Mouse (Mus musculus) forebrain, embryonic 15.5 days (tissue): ENCODE data around the gene Bid. TPM values are rescaled to one million over a fixed set of nuclear protein-coding genes. Genes with fewer than 3 reads are reported as not detected.
"Not testable (repeated sequence)": the region's sequence is repeated elsewhere in the genome, so short reads cannot be mapped to it uniquely, and the experiment has no call there.

Experiments
- ATAC-seq: fragments of 200-750 bp; cut with Nextera tagmentation; replicated peaks from 2 replicates; pipeline ENCODE4 v1.8.0; 2017; ENCODE audit warnings: mild to moderate bottlenecking, moderate TSS enrichment, moderate library complexity
- H3K27ac ChIP-seq: fragments of 300-500 bp; sonication (generic); replicated peaks from 2 replicates; pipeline ENCODE4 v1.5.1; 2015; ENCODE audit warnings: mild to moderate bottlenecking, inconsistent platforms
- H3K27me3 ChIP-seq: fragments of 300-500 bp; sonication (generic); 2 replicates; pipeline ENCODE4 v1.6.1; 2015; ENCODE audit warnings: inconsistent platforms
- H3K36me3 ChIP-seq: fragments of 300-500 bp; sonication (generic); 2 replicates; pipeline ENCODE4 v1.6.1; 2015; ENCODE audit warnings: mild to moderate bottlenecking, inconsistent platforms
- H3K4me1 ChIP-seq: fragments of 300-500 bp; sonication (generic); 2 replicates; pipeline ENCODE4 v1.6.1; 2015; ENCODE audit warnings: inconsistent platforms
- H3K4me2 ChIP-seq: fragments of 300-500 bp; sonication (generic); replicated peaks from 2 replicates; pipeline ENCODE4 v1.6.1; 2015; ENCODE audit warnings: mild to moderate bottlenecking, inconsistent platforms
- H3K4me3 ChIP-seq: fragments of 300-500 bp; sonication (generic); 2 replicates; pipeline ENCODE4 v1.5.1; 2015; ENCODE audit warnings: mild to moderate bottlenecking, inconsistent platforms
- H3K9ac ChIP-seq: fragments of 300-500 bp; sonication (generic); replicated peaks from 2 replicates; pipeline ENCODE4 v1.6.1; 2015; ENCODE audit warnings: mild to moderate bottlenecking, inconsistent platforms
- H3K9me3 ChIP-seq: fragments of 300-500 bp; sonication (generic); 2 replicates; pipeline ENCODE4 v1.6.1; 2016; ENCODE audit warnings: inconsistent platforms
- WGBS: fragments of 180-500 bp; shearing (Covaris S2); methylation state at CpG from one replicate; pipeline ENCODE4 v1.1.7; 2015; ENCODE audit warnings: mixed read lengths; 5-methylcytosine and 5-hydroxymethylcytosine counted together
- polyA plus RNA-seq: library from polyadenylated mRNA; unstranded; fragments of >200 nt; fragmentation: Nextera tagmentation; extraction: Ambion mirVana; gene quantifications from 2 replicates; pipeline ENCODE4 v1.2.1, GENCODE M21; 2015

The Bid gene
- polyA plus RNA-seq, 1 experiment from 2014 or later = 24.3 TPM

DNA sequence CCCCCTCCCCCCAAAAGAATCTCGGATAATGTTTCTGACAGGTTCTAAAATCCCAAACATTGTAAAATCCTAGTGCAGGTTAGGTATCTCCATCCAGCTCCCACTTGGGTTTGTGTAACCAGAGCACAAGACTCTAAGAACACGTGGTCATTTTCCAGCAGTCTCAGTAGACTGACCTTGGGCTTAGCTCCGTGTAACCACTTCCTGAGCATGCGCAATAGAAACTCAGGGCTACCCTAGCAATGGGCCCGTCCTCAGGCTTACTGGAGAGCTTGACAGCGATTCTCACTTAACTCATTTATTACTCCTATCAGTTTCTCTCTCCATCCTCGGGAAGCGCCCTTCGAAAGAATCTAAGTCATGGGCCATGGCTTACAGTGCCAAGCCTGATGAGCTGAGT lies 22.1 kb downstream of the Bid start:
- H3K4me2 ChIP-seq = no peak overlapping the region
- no peaks in the 10 kb centered on the region for H3K4me1 ChIP-seq
- no peaks in the 10 kb centered on the region for H3K27me3 ChIP-seq
- H3K36me3 ChIP-seq = peaks cover 13% of the 10 kb centered on the region
- no peak overlapping the region for H3K27ac ChIP-seq
- no peak overlapping the region for H3K4me3 ChIP-seq
- ATAC-seq = no peak
- H3K9me3 ChIP-seq = no peaks in the 10 kb centered on the region
- no peak overlapping the region for H3K9ac ChIP-seq
- WGBS = 93% methylated on average over 9 of the region's 9 CpGs

DNA sequence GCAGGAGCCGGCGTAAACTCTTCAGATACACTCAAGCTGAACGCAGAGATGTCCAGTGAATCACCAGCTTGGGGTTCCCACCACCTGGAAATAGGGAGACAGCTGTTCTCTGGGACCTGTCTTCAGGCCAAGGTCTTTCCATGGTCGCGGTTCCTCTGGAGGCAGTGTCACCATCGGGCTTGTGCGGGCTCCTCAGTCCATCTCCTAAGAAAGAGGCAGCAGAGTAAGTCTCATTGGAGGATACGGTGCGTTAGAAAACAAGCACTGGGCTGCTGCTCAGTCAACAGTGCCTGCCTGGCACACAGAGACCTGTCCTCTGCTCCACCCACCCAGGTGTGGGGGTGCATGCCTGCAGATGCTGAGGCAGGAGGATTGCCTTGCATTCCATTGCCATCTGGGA lies 22.6 kb downstream of the Bid start:
- no peaks in the 10 kb centered on the region for H3K27me3 ChIP-seq

DNA sequence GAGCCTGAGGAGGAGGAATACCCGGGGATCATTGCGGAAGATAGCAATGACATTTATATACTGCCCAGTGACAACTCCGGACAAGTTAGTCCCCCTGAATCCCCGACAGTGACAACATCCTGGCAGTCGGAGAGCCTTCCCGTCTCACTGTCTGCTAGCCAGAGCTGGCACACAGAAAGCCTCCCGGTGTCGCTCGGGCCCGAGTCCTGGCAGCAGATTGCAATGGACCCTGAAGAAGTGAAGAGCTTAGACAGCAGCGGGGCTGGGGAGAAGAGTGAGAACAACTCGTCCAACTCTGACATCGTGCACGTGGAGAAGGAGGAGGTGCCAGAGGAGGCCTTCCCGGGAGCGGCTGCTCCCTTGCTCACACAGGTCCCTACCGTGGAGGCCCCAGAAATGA lies 30.0 kb downstream of the Bid start:
- H3K9ac ChIP-seq = no peak overlapping the region
- no peak overlapping the region for H3K4me2 ChIP-seq
- H3K4me3 ChIP-seq = no peak overlapping the region
- 92% methylated on average over 17 of the region's 17 CpGs for WGBS
- no peak overlapping the region for H3K27ac ChIP-seq
- no peak for ATAC-seq
- no peaks in the 10 kb centered on the region for H3K27me3 ChIP-seq
- peaks cover 25% of the 10 kb centered on the region for H3K36me3 ChIP-seq
- H3K9me3 ChIP-seq = no peaks in the 10 kb centered on the region
- no peaks in the 10 kb centered on the region for H3K4me1 ChIP-seq

More for the DNA sequence above, 22.6 kb downstream of the Bid start:
- no peak for ATAC-seq
- Histone ChIP-seq H3K4me3 (no peak overlapping the region), H3K9ac (no peak overlapping the region), H3K4me2 (no peak overlapping the region), H3K4me1 (no peaks in the 10 kb centered on the region), H3K9me3 (no peaks in the 10 kb centered on the region), H3K36me3 (peaks cover 13% of the 10 kb centered on the region), H3K27ac (no peak overlapping the region)
- WGBS = 95% methylated on average over 9 of the region's 9 CpGs

DNA sequence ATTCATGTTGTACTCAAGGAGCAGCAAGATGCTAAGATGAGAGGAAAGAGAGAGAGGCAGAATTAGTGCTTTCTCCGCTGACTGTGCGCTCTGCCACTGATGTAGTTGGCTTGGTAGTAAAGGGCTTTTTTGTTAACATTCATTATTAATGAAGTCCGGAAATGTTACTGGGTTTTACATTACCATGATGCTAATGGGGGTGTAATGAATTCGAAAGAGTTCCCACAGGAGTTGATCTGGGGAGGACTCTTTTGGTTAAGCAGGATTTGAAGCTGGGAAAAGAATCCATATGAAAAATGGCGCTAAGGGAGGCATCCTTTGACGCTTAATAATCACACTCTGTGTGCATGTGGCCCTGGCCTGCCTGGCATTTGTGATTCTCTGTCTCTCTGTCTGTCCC lies 32.2 kb downstream of the Bid start:
- no peak for ATAC-seq
- H3K4me2 ChIP-seq = no peak overlapping the region
- H3K4me3 ChIP-seq = no peak overlapping the region
- H3K9me3 ChIP-seq = no peaks in the 10 kb centered on the region
- no peak overlapping the region for H3K9ac ChIP-seq
- WGBS = 72% methylated on average over 6 of the region's 6 CpGs
- peaks cover 29% of the 10 kb centered on the region for H3K36me3 ChIP-seq
- no peak overlapping the region for H3K27ac ChIP-seq
- H3K4me1 ChIP-seq = no peaks in the 10 kb centered on the region
- H3K27me3 ChIP-seq = no peaks in the 10 kb centered on the region

DNA sequence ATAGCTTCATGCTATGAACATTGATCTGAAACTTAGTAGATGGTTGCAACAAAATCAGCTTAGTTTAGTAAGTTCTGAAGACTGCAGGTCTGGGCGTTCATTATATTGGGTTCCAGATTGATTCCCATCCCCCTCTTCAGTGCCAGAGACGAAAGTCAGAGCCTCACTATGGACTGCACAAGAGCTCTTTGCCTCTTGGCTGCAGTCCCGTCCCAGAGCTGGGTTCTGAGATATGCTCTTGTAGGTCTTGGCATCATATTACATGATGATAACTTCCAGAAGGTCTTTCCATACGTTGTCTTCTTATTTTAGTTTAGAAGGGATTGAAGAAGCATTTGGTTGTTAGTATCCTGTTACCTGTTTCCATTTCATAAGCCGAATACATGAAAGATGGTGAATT lies 37.6 kb downstream of the Bid start:
- Histone ChIP-seq H3K27me3 (no peaks in the 10 kb centered on the region), H3K4me1 (0 out of 2 replicates have a peak, but pooled peaks cover under 1% of the 10 kb centered on the region), H3K9ac (no peak overlapping the region), H3K36me3 (peaks cover 24% of the 10 kb centered on the region; the same call in 1 of the 2 replicates), H3K4me3 (no peak overlapping the region), H3K27ac (no peak overlapping the region), H3K9me3 (no peaks in the 10 kb centered on the region), H3K4me2 (no peak overlapping the region)
- ATAC-seq = no peak
- WGBS = 85% methylated on average over 5 of the region's 5 CpGs

DNA sequence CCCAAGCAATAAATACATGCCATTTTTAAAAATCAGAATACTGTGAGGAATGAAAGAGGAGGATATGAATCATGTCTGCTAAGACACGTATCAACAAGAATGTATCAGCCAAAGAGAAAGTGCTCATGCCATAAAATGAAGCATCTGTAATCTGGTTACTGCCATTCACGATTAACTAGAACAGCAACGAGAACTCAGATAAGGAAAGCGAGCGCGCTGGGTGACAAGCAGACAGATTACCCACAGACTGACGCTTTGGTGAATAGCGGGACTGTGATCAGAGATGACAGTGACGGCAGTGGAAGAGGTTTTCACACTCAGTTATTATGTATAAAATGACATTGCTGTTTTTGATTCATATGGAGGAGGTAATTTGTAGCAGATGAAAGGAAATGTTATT lies 42.8 kb downstream of the Bid start:
- Histone ChIP-seq H3K4me1 (0 out of 2 replicates have a peak, but pooled peaks cover 5% of the 10 kb centered on the region), H3K4me2 (no peak overlapping the region), H3K9ac (no peak overlapping the region), H3K27ac (peak overlapping the region; percentile 42; the same call in 1 of the 2 replicates), H3K4me3 (no peak overlapping the region), H3K27me3 (no peaks in the 10 kb centered on the region), H3K36me3 (0 out of 2 replicates have a peak, but pooled peaks cover 11% of the 10 kb centered on the region), H3K9me3 (no peaks in the 10 kb centered on the region)
- 68% methylated on average over 9 of the region's 9 CpGs for WGBS
- no peak for ATAC-seq

DNA sequence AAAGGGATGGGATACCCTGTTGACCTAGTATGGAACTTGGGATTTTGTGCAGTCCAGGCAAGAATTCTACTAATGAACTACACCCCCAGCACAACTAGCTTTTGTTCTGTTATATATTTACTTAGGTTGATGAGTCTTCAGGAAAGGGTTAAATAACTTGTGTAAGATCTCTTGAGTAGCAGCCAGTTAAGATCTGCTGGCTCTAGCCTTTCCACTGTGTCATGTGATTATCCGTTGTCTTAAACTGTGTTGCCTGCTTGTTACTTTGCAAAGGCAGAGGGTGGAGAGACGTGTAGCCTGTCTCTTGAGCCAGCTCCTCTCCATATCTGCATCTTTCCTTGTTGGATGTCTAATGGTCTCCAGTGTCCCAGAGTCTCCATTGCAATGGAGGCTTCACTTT lies 45.4 kb downstream of the Bid start:
- Histone ChIP-seq H3K9me3 (no peaks in the 10 kb centered on the region), H3K9ac (no peak overlapping the region), H3K27me3 (no peaks in the 10 kb centered on the region), H3K36me3 (peaks cover 7% of the 10 kb centered on the region; the same call in 1 of the 2 replicates), H3K27ac (no peak overlapping the region), H3K4me2 (no peak overlapping the region), H3K4me1 (0 out of 2 replicates have a peak, but pooled peaks cover 5% of the 10 kb centered on the region), H3K4me3 (no peak overlapping the region)
- no peak for ATAC-seq
- WGBS = 77% methylated on average over 2 of the region's 2 CpGs

DNA sequence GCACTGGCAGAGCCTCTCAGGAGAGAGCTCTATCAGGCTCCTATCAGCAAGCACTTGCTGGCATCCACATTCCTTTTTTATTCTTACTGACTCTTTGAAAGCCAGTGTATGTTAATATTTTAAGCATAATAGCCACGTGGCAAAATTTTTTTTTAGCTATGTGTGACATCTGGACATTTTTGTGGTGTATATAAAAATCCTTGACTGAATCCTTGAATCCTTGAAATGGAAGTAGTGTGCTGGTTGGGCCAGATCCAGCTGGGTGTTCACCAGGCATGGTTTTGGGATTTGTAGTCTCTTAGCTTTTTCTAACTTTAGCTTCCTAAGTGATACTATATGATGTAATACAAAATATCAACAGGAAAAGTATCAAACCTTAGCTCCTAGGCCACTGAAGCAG lies 47.8 kb downstream of the Bid start:
- 61% methylated on average over 1 of the region's 1 CpGs for WGBS
- peaks cover 19% of the 10 kb centered on the region for H3K36me3 ChIP-seq
- ATAC-seq = no peak
- 0 out of 2 replicates have a peak, but pooled peaks cover 3% of the 10 kb centered on the region for H3K4me1 ChIP-seq
- no peaks in the 10 kb centered on the region for H3K27me3 ChIP-seq
- no peak overlapping the region for H3K4me3 ChIP-seq
- H3K4me2 ChIP-seq = no peak overlapping the region
- no peaks in the 10 kb centered on the region for H3K9me3 ChIP-seq
- no peak overlapping the region for H3K27ac ChIP-seq
- no peak overlapping the region for H3K9ac ChIP-seq

DNA sequence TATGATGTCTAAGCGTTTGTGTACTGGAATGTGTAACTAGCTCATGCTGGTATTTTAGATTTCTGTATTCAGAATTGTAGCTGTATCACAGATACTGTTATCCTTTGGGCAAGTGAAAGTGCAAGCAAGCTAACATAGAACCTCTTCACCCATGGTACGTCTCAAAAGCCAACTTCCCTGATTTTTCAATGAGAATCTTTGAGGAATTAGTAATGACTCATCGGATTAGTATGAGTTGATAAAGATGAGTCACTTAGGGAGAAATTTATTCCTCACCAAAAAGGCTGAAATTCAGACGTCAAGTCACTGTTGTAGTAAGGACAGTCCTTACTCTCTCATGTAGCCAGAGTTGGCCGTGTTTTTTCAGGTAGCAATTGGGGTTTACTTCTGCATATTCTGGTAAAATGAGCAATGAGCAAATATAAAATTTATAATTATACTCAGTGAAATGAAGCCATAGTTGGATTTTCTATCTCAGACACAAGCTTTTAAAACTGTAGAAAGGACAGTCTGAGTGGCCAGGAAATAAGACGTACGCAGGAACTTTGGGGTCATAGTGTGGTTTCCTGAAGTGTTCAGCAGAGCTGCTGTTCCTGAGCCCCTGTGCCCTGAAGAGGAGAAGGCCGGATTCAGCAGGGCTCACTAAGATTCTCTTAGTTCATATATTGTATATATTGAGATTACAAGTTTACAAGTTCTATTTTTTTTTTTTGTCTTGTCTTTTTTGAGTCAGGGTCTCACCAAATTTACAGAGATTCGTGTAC lies 50.4 kb downstream of the Bid start:
- Histone ChIP-seq H3K4me3 (no peak overlapping the region), H3K9ac (no peak overlapping the region), H3K36me3 (peaks cover 14% of the 10 kb centered on the region), H3K9me3 (no peaks in the 10 kb centered on the region), H3K4me1 (no peaks in the 10 kb centered on the region), H3K4me2 (no peak overlapping the region), H3K27me3 (no peaks in the 10 kb centered on the region), H3K27ac (no peak overlapping the region)
- WGBS = 91% methylated on average over 9 of the region's 9 CpGs
- ATAC-seq = no peak

DNA sequence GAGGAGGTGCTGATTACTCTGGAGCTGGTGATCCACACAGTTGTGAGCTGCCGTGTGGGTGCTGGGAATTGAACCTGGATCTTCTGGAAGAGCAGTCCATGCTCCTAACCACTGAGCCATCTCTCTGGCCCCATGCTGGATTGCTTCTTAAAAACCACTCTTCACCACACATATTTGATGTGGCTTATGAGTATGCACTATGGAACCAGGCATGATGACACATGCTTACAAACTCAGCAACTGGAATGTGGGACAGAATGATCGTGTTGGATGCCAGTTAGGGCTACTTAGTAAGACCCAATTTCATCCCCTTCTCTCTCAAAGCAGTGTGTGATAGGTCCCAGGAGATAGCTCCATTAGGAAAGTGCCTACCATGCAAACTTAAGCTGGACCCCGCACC lies 56.6 kb downstream of the Bid start:
- Histone ChIP-seq H3K4me1 (peaks cover 7% of the 10 kb centered on the region), H3K27me3 (no peaks in the 10 kb centered on the region), H3K4me2 (no peak overlapping the region), H3K4me3 (no peak overlapping the region), H3K36me3 (peaks cover 9% of the 10 kb centered on the region), H3K9ac (no peak overlapping the region), H3K9me3 (no peaks in the 10 kb centered on the region), H3K27ac (no peak overlapping the region)
- ATAC-seq = no peak
- 94% methylated on average over 3 of the region's 3 CpGs for WGBS

DNA sequence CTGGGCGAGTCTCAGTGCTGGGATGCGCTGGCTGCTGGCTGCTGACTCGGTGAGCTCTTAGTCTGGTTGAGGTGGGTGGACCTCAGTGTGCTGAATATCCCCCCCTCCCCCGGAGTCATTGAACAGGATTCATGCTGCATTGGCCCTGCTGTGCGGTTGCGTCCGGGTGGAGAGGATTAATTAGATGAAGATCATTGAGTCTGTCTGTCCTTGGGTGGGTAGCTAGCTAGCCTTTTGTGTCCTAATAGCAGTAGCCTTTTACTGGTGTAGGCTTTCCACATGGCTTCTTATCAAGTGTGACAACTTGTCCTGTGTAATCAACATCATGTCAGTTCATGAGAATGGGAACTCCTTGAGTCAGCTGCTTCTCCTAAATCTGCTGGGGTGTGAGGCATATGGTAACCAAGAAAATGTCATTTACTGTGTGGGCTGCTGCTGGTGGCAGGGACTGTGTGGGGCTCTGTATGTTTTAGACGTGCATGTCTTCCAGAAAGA lies 58.4 kb downstream of the Bid start:
- no peak overlapping the region for H3K9ac ChIP-seq
- H3K36me3 ChIP-seq = peaks cover 12% of the 10 kb centered on the region
- peak; percentile 94 for ATAC-seq
- peak overlapping the region; percentile 81 for H3K27ac ChIP-seq
- H3K4me2 ChIP-seq = no peak overlapping the region
- 30% methylated on average over 8 of the region's 8 CpGs for WGBS
- no peak overlapping the region for H3K4me3 ChIP-seq
- H3K4me1 ChIP-seq = peaks cover 7% of the 10 kb centered on the region
- H3K27me3 ChIP-seq = no peaks in the 10 kb centered on the region
- no peaks in the 10 kb centered on the region for H3K9me3 ChIP-seq

DNA sequence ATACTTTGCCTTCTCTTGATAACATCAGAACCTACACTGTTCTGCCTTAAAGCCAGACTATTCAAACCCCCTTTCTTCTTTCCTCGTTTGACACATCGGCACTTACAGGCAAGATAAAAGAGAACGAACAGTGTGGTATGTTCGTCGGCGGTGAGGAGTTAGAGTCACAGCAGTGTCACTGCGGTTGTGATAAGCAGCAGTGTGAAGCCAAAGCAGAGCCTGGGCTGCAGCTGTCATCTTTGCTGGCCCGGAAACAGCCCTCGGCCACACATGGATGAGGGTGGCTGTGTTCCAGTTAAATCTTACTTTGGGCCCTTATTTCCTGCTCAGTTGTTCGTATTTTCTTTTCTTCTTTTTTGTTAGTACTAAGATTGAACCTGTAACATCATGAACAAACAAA lies 62.2 kb downstream of the Bid start:
- H3K27me3 ChIP-seq = no peaks in the 10 kb centered on the region
- no peak for ATAC-seq
- no peak overlapping the region for H3K27ac ChIP-seq
- peaks cover 30% of the 10 kb centered on the region for H3K36me3 ChIP-seq
- H3K4me3 ChIP-seq = no peak overlapping the region
- peaks cover 7% of the 10 kb centered on the region for H3K4me1 ChIP-seq
- no peak overlapping the region for H3K9ac ChIP-seq
- no peak overlapping the region for H3K4me2 ChIP-seq
- 80% methylated on average over 10 of the region's 10 CpGs for WGBS
- H3K9me3 ChIP-seq = no peaks in the 10 kb centered on the region

DNA sequence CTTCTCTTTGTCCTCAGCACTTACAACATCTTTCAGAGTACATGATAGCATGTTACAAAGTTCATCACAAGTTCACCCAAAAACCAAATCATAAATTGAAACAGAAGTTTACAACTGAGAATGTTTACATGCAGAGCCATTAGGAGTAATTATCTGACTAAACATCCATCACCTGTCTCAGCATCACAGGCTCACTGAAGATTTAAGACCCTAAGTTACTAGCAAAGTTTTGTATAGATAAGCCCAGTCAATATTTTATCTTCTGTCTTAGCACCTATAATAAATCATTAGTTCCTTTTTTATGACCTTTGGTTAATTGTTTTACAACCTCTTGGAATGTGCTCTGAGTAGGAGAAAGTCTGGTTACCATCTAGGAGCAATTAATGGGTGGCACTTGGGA lies 65.9 kb downstream of the Bid start:
- H3K27me3 ChIP-seq, H3K9ac ChIP-seq, H3K4me3 ChIP-seq, H3K4me2 ChIP-seq, H3K9me3 ChIP-seq, H3K27ac ChIP-seq, ATAC-seq, H3K4me1 ChIP-seq: not testable (repeated sequence)
- H3K36me3 ChIP-seq = peaks cover 38% of the 10 kb centered on the region
